Mouse (Mus musculus) olfactory bulb, adult 2 months (tissue): ENCODE data around the gene Saa3.

ENCODE experiments used
- CTCF ChIP-seq: fragments of 200-500 bp; IDR thresholded peaks from 2 replicates; pipeline ENCODE4 v1.5.1; 2012; ENCODE audit warnings: low read depth, mild to moderate bottlenecking, low read length, moderate library complexity; ENCODE audit not compliant: insufficient read depth
- POLR2A ChIP-seq: fragments of 200-500 bp; IDR thresholded peaks from 2 replicates; pipeline ENCODE4 v1.6.1; 2012; ENCODE audit warnings: mild to moderate bottlenecking, low read depth, low read length, moderate library complexity; ENCODE audit not compliant: insufficient read depth

- TF ChIP-seq CTCF (no peak), POLR2A (no peak)
Observed at GRCm38 (mm10) chr7:46723849-46724248, 8.3 kb upstream of the Saa3 start.
